Mouse (Mus musculus) thymus, postnatal 4 days (tissue): ENCODE data around the gene Prkab1.

Experiments used
- DNase-seq: peaks from one replicate; pipeline ENCODE4 v3.0.0; 2021

Prkab1 gene

GRCm38 (mm10) chr5:116024327-116024739, at the start of gene Prkab1:
Prkab1 (minus strand) TSS chr5:116024508.
- peak; percentile 92 for DNase-seq

- DNase-seq = no peak
Observed at GRCm38 (mm10) chr5:116069618-116070017, 45.3 kb upstream of the Prkab1 start.

GRCm38 (mm10) chr5:116052826-116053225, 28.5 kb upstream of the Prkab1 start:
- no peak for DNase-seq

- DNase-seq = no peak
Observed at GRCm38 (mm10) chr5:116052171-116052570, 27.9 kb upstream of the Prkab1 start.

GRCm38 (mm10) chr5:116049821-116050220, 25.5 kb upstream of the Prkab1 start:
- DNase-seq = no peak

- no peak for DNase-seq
Observed at GRCm38 (mm10) chr5:116048321-116048720, 24.0 kb upstream of the Prkab1 start.

- DNase-seq = no peak
Observed at GRCm38 (mm10) chr5:116046246-116046645, 21.9 kb upstream of the Prkab1 start.

GRCm38 (mm10) chr5:116045581-116045980, 21.3 kb upstream of the Prkab1 start:
- no peak for DNase-seq

GRCm38 (mm10) chr5:116042241-116042640, 17.9 kb upstream of the Prkab1 start:
- no peak for DNase-seq

GRCm38 (mm10) chr5:116039706-116040105, 15.4 kb upstream of the Prkab1 start:
- no peak for DNase-seq

GRCm38 (mm10) chr5:116037731-116038130, 13.4 kb upstream of the Prkab1 start:
- DNase-seq = no peak

GRCm38 (mm10) chr5:116036465-116036864, 12.2 kb upstream of the Prkab1 start:
- DNase-seq = no peak

GRCm38 (mm10) chr5:116031190-116031577, 6.9 kb upstream of the Prkab1 start:
- peak; percentile 86 for DNase-seq

- DNase-seq = peak; percentile 32
Observed at GRCm38 (mm10) chr5:116030566-116031189, 6.4 kb upstream of the Prkab1 start.

GRCm38 (mm10) chr5:116029071-116029470, 4.8 kb upstream of the Prkab1 start:
- DNase-seq = peak; percentile 74

- no peak for DNase-seq
Observed at GRCm38 (mm10) chr5:116026561-116026960, 2.3 kb upstream of the Prkab1 start.

- DNase-seq = no peak
Observed at GRCm38 (mm10) chr5:116026107-116026506, 1.8 kb upstream of the Prkab1 start.

- no peak for DNase-seq
Observed at GRCm38 (mm10) chr5:116023821-116024284, 455 bp downstream of the Prkab1 start.

GRCm38 (mm10) chr5:116023251-116023661, 1.1 kb downstream of the Prkab1 start:
- DNase-seq = no peak

- no peak for DNase-seq
Observed at GRCm38 (mm10) chr5:116022658-116023200, 1.6 kb downstream of the Prkab1 start.

- DNase-seq = no peak
Observed at GRCm38 (mm10) chr5:116022131-116022530, 2.2 kb downstream of the Prkab1 start.

- DNase-seq = no peak
Observed at GRCm38 (mm10) chr5:116021552-116021951, 2.8 kb downstream of the Prkab1 start.

- no peak for DNase-seq
Observed at GRCm38 (mm10) chr5:116019371-116019770, 4.9 kb downstream of the Prkab1 start.

- DNase-seq = peak; percentile 51
Observed at GRCm38 (mm10) chr5:116018784-116019183, 5.5 kb downstream of the Prkab1 start.

GRCm38 (mm10) chr5:116018196-116018595, 6.1 kb downstream of the Prkab1 start:
- no peak for DNase-seq
